Mouse (Mus musculus) embryonic facial prominence, embryonic 10.5 days (tissue): ENCODE measurements around the gene Pla2g7. TPM values are rescaled to one million over a fixed set of nuclear protein-coding genes. Genes with fewer than 3 reads are reported as not detected.

Experiments
- polyA plus RNA-seq: library from polyadenylated mRNA; unstranded; fragments of >200 nt; fragmentation: Nextera tagmentation; extraction: Ambion mirVana; gene quantifications from 2 replicates; pipeline ENCODE4 v1.2.1, GENCODE M21; 2016

The Pla2g7 gene
- polyA plus RNA-seq, 1 experiment from 2014 or later: 5.1 TPM

Other genes with a start within 250 kb of the Pla2g7 start
- 7.4 and 8.2 TPM in 2 replicates for gene Adgrf5, start 207.6 kb upstream of the Pla2g7 start, polyA plus RNA-seq
- not detected in 2 replicates for gene Mep1a, start 65.3 kb upstream of the Pla2g7 start, polyA plus RNA-seq
- 0.19 and 0.30 TPM in 2 replicates for gene Ankrd66, start 24.5 kb upstream of the Pla2g7 start, polyA plus RNA-seq
- gene Tdrd6, start 62.2 kb downstream of the Pla2g7 start, polyA plus RNA-seq: 0.14 and 0.17 TPM in 2 replicates
- 34.5 and 38.1 TPM in 2 replicates for gene Slc25a27, start 99.1 kb downstream of the Pla2g7 start, polyA plus RNA-seq
- 33.7 and 34.2 TPM in 2 replicates for gene Cyp39a1, start 99.3 kb downstream of the Pla2g7 start, polyA plus RNA-seq
- gene Rcan2, start 233.3 kb downstream of the Pla2g7 start, polyA plus RNA-seq: 3.2 and 5.6 TPM in 2 replicates